Mouse (Mus musculus): ENCODE measurements around the gene H2afb2.

The H2afb2 gene

GRCm38 (mm10) chrX:116680878-116681277 lies at the start of gene H2afb2:
H2afb2 (plus strand) TSS chrX:116681178.
- DNase-seq, result no peak

Measured in cerebellum, adult 8-10 months (tissue).